In the genomic region with DNA sequence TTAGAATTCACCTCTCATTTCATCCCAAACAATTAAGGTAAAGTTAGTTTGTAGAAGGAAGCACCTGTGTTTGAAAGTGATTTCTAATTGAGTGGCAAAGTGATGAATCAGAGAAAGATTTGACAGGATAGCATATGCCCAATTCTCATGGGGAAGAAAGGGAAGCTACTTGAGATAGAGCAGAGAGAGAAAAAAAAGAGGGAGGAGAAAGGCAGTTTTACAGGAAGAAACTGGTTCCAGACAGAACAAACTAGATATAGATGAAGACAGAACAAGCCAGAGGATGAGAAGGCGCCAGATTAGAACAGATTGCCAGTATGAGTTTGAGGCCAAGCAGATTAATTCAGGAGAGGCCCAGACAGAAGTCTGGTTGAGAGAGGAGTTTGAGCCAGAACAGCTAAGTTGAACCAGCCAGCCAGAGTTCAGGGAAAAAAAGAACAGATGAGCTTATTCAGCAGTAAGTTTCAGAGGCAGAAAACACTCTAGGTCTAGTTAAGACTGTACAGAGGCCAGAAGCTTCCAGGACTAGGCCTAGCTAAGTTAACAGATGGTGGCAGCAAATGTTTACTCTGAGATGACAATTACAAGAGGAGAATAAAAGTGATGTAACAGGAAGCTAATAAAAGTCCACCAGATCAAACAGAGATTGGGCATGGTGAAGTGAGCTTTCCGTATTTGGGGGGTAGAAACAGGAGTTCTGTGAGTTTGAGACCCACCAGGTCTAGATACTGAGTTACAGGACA, we compare ENCODE assay signal across 16 mouse cellular contexts. TPM values are rescaled to one million over a fixed set of nuclear protein-coding genes. Genes with fewer than 3 reads are reported as not detected.
DNase-seq lines count a peak whose midpoint lies in the region; ATAC-seq and TF ChIP-seq lines count a peak whose summit lies in the region.
"Had no signal": no experiment of that assay in that cellular context is flagged by ENCODE, and none has a peak within 500 bp of the region (broad histone marks: within the 10 kb centered on the region; RNA-seq: fewer than 3 reads in every experiment).

No protein-coding gene starts in this region.

- no peak for DNase-seq in CH12.LX (ENCODE audit: extremely low read depth)
- DNase-seq in ovary, adult 18-20 months (ENCODE audit: low spot score) = no peak
- DNase-seq in heart, postnatal 25 days (ENCODE audit: low spot score) = no peak
- DNase-seq: cerebellum, postnatal 36 days; heart, adult 11 months; kidney, adult 18-20 months; kidney, postnatal 36 days; thymus, postnatal 4 days had no signal

- TF ChIP-seq CTCF in CH12.LX (conservative IDR thresholded peaks at IDR 0.05 in 1 of 2, IDR thresholded peaks at IDR 0.05 in 1 of 2; ENCODE audit: low read depth in 2 of 2, low read length in 2 of 2) = no peak
- TF ChIP-seq CTCF in bone marrow macrophage, adult 2 months (IDR thresholded peaks at IDR 0.05; ENCODE audit: low read depth, low read length) = no peak

- intact Hi-C loops in heart, postnatal 25 days (cut with DNase I) = no loop called here

- no peak for TF ChIP-seq EP300 in CH12.LX (IDR thresholded peaks at IDR 0.05; ENCODE audit: low read length)

- dilution Hi-C loops in CH12.LX (cut with MboI; ENCODE audit: extremely low pct_ligation_motif_present, extremely low pct_unique_long_range_greater_than_20kb, low sequenced_read_pairs) = no loop called here

- peaks cover 72% of the 10 kb centered on the region for H3K79me2 ChIP-seq in CH12.LX (replicated peaks; ENCODE audit: control insufficient read depth, extremely low read depth, insufficient read depth, poor library complexity, severe bottlenecking)

- TF ChIP-seq POLR2A in CH12.LX (IDR thresholded peaks at IDR 0.05; ENCODE audit: low read depth, low read length) = no peak
- no peak for TF ChIP-seq POLR2A in bone marrow macrophage, adult 2 months (IDR thresholded peaks at IDR 0.05; ENCODE audit: borderline replicate concordance, low read depth, low read length)

- H3K27me3 ChIP-seq in hindbrain, embryonic 12.5 days = no peaks in the 10 kb centered on the region
- no peaks in the 10 kb centered on the region for H3K27me3 ChIP-seq in hindbrain, embryonic 16.5 days (replicated peaks; ENCODE audit: control insufficient read depth, insufficient read depth, low read length)
- H3K27me3 ChIP-seq in CH12.LX (replicated peaks) = no peaks in the 10 kb centered on the region
- no peaks in the 10 kb centered on the region for H3K27me3 ChIP-seq in liver, embryonic 16.5 days (ENCODE audit: control insufficient read depth, insufficient read depth, low read depth, low read length)
- H3K27me3 ChIP-seq: hindbrain, embryonic 13.5 days had no signal

- ATAC-seq in hindbrain, embryonic 12.5 days (ENCODE audit: low FRiP score) = no peak
- no peak for ATAC-seq in hindbrain, embryonic 16.5 days
- ATAC-seq in liver, embryonic 16.5 days (ENCODE audit: low read depth) = no peak
- ATAC-seq in erythroid progenitor cell, adult 5-6 weeks (replicated peaks; ENCODE audit: low FRiP score, poor library complexity, severe bottlenecking) = no peak
- ATAC-seq: activated CD4-positive, CD25-positive, alpha-beta regulatory T cell, adult 4 months had no signal

- 94% methylated on average over 2 of the region's 2 CpGs for WGBS in hindbrain, embryonic 12.5 days
- WGBS in hindbrain, embryonic 16.5 days = 96% methylated on average over 2 of the region's 2 CpGs
- 47% methylated on average over 2 of the region's 2 CpGs for WGBS in liver, embryonic 16.5 days (ENCODE audit: insufficient replicate concordance)

- H3K4me3 ChIP-seq in hindbrain, embryonic 12.5 days = no peak overlapping the region
- no peak overlapping the region for H3K4me3 ChIP-seq in hindbrain, embryonic 16.5 days (ENCODE audit: low read length)
- peak overlapping the region in 1 of 3 experiments; percentile 60 for H3K4me3 ChIP-seq in CH12.LX (replicated peaks in 1 of 3; ENCODE audit: low read depth in 2 of 3, low read length in 2 of 3, poor library complexity in 1 of 3)
- H3K4me3 ChIP-seq in bone marrow macrophage, adult 2 months (ENCODE audit: insufficient read depth, low read length) = no peak overlapping the region
- H3K4me3 ChIP-seq in liver, embryonic 16.5 days (ENCODE audit: low read depth, low read length) = no peak overlapping the region
- H3K4me3 ChIP-seq: hindbrain, embryonic 13.5 days had no signal

- no peak overlapping the region; the same call in 1 of the 2 replicates for H3K4me2 ChIP-seq in hindbrain, embryonic 12.5 days (replicated peaks)
- H3K4me2 ChIP-seq in hindbrain, embryonic 16.5 days (ENCODE audit: low read length) = no peak overlapping the region
- peak overlapping the region; percentile 94 for H3K4me2 ChIP-seq in CH12.LX (ENCODE audit: insufficient read depth, low read depth, poor library complexity, severe bottlenecking)
- peak overlapping the region; percentile 96; the same call in 1 of the 2 replicates for H3K4me2 ChIP-seq in liver, embryonic 16.5 days (ENCODE audit: low read depth, low read length)

- H3K27ac ChIP-seq in hindbrain, embryonic 12.5 days = 0 out of 2 replicates have a peak overlapping the region, but pooled peaks have one; percentile 4
- H3K27ac ChIP-seq in hindbrain, embryonic 16.5 days (ENCODE audit: low read depth, low read length) = no peak overlapping the region
- H3K27ac ChIP-seq in CH12.LX (ENCODE audit: insufficient read depth, low read depth) = peak overlapping the region; percentile 5; the same call in 1 of the 2 replicates
- 0 out of 2 replicates have a peak overlapping the region, but pooled peaks have one; percentile 2 for H3K27ac ChIP-seq in bone marrow macrophage, adult 2 months (ENCODE audit: insufficient read depth, low read depth, low read length)
- no peak overlapping the region for H3K27ac ChIP-seq in liver, embryonic 16.5 days (ENCODE audit: low read length)
- H3K27ac ChIP-seq: hindbrain, embryonic 13.5 days; limb, embryonic 10.5 days had no signal

- no peaks in the 10 kb centered on the region for H3K9me3 ChIP-seq in hindbrain, embryonic 12.5 days (replicated peaks)
- H3K9me3 ChIP-seq in hindbrain, embryonic 16.5 days (ENCODE audit: control insufficient read depth, low read length) = no peaks in the 10 kb centered on the region
- peaks cover 9% of the 10 kb centered on the region for H3K9me3 ChIP-seq in CH12.LX (replicated peaks; ENCODE audit: low read length)
- no peaks in the 10 kb centered on the region for H3K9me3 ChIP-seq in liver, embryonic 16.5 days (replicated peaks; ENCODE audit: control insufficient read depth, low read length)
- H3K9me3 ChIP-seq: hindbrain, embryonic 13.5 days; limb, embryonic 10.5 days had no signal

- H3K4me1 ChIP-seq in hindbrain, embryonic 12.5 days = peaks cover 24% of the 10 kb centered on the region
- H3K4me1 ChIP-seq in hindbrain, embryonic 16.5 days (ENCODE audit: control insufficient read depth, insufficient read depth, low read depth, low read length) = peaks cover 13% of the 10 kb centered on the region
- H3K4me1 ChIP-seq in CH12.LX (ENCODE audit: control insufficient read depth in 1 of 2, insufficient read depth in 2 of 2) = peaks cover 10 to 52% of the 10 kb centered on the region in 2 experiments
- H3K4me1 ChIP-seq in bone marrow macrophage, adult 2 months (ENCODE audit: control insufficient read depth, insufficient read depth, low read length) = peaks cover 29% of the 10 kb centered on the region
- peaks cover 15% of the 10 kb centered on the region for H3K4me1 ChIP-seq in liver, embryonic 16.5 days (ENCODE audit: control insufficient read depth, low read depth, low read length)

- in situ Hi-C loops in CH12.LX (cut with MboI; ENCODE audit: low pct_ligation_motif_present, low pct_unique_long_range_greater_than_20kb, low sequenced_read_pairs) = no loop called here

- peaks cover 16% of the 10 kb centered on the region for H3K36me3 ChIP-seq in hindbrain, embryonic 12.5 days
- peaks cover 5% of the 10 kb centered on the region for H3K36me3 ChIP-seq in hindbrain, embryonic 16.5 days (ENCODE audit: control insufficient read depth, insufficient read depth, low read length)
- peaks cover 13 to 39% of the 10 kb centered on the region in 2 experiments for H3K36me3 ChIP-seq in CH12.LX (replicated peaks in 1 of 2; ENCODE audit: control insufficient read depth in 1 of 2, insufficient read depth in 1 of 2, low read length in 1 of 2)
- H3K36me3 ChIP-seq in liver, embryonic 16.5 days (ENCODE audit: control insufficient read depth, insufficient read depth) = peaks cover 3% of the 10 kb centered on the region; the same call in 1 of the 2 replicates

- no peak for TF ChIP-seq RAD21 in CH12.LX (IDR thresholded peaks at IDR 0.05; ENCODE audit: low read depth, low read length)

- no peak overlapping the region for H3K9ac ChIP-seq in hindbrain, embryonic 12.5 days
- H3K9ac ChIP-seq in hindbrain, embryonic 16.5 days (ENCODE audit: low read depth, low read length) = no peak overlapping the region
- H3K9ac ChIP-seq in CH12.LX (ENCODE audit: insufficient read depth, low read depth) = peak overlapping the region; percentile 58
- H3K9ac ChIP-seq in liver, embryonic 16.5 days (ENCODE audit: low read depth, low read length) = no peak overlapping the region

RNA-seq across cellular contexts. Expression of a gene that starts 2.7 kb away (rescaled TPM):
- 44.2 and 47.3 TPM in 2 replicates for polyA plus RNA-seq in hindbrain, embryonic 12.5 days (2016; fragmentation: Nextera tagmentation; extraction: Ambion mirVana)
- polyA plus RNA-seq in hindbrain, embryonic 16.5 days (2015; fragmentation: Nextera tagmentation; extraction: Ambion mirVana) = 44.0 and 48.3 TPM in 2 replicates
- total RNA-seq in CH12.LX (2012; rRNA removed) (213 and 282 TPM in 2 replicates), CH12.LX (2014; rRNA removed) (315 and 347 TPM in 2 replicates)
- 243 and 268 TPM in 2 replicates for polyA plus RNA-seq in CH12.LX (2012; ENCODE audit: insufficient read length, low read depth)
- 28.5 and 29.2 TPM in 2 replicates for polyA plus RNA-seq in bone marrow macrophage, adult 2 months (2012; ENCODE audit: insufficient read depth, insufficient read length, missing spikeins)
- polyA plus RNA-seq in liver, embryonic 16.5 days (2015; fragmentation: Nextera tagmentation; extraction: Ambion mirVana) = 101 and 110 TPM in 2 replicates
- total RNA-seq in erythroid progenitor cell, adult 5-6 weeks (2015; ENCODE audit: low replicate concordance) = 22.2 and 26.7 TPM in 2 replicates
- 6.0 and 14.0 TPM in 2 replicates for total RNA-seq in erythroid progenitor cell, adult 5-6 weeks (2017; ENCODE audit: low replicate concordance)
- total RNA-seq in heart, postnatal 25 days (2021) = 1 to 10 TPM; 5.3 to 5.5 TPM

RNA-seq across cellular contexts. Expression of a gene that starts 11.7 kb away (rescaled TPM):
- polyA plus RNA-seq in hindbrain, embryonic 12.5 days (2016; fragmentation: Nextera tagmentation; extraction: Ambion mirVana) = 108 and 127 TPM in 2 replicates
- 118 and 124 TPM in 2 replicates for polyA plus RNA-seq in hindbrain, embryonic 16.5 days (2015; fragmentation: Nextera tagmentation; extraction: Ambion mirVana)
- total RNA-seq in CH12.LX (2012; rRNA removed) (124 and 134 TPM in 2 replicates), CH12.LX (2014; rRNA removed) (151 and 181 TPM in 2 replicates)
- polyA plus RNA-seq in CH12.LX (2012; ENCODE audit: insufficient read length, low read depth) = 136 and 142 TPM in 2 replicates
- polyA plus RNA-seq in bone marrow macrophage, adult 2 months (2012; ENCODE audit: insufficient read depth, insufficient read length, missing spikeins) = 42.2 and 46.8 TPM in 2 replicates
- 61.2 and 61.4 TPM in 2 replicates for polyA plus RNA-seq in liver, embryonic 16.5 days (2015; fragmentation: Nextera tagmentation; extraction: Ambion mirVana)
- total RNA-seq in erythroid progenitor cell, adult 5-6 weeks (2015; ENCODE audit: low replicate concordance) = 63.1 and 72.5 TPM in 2 replicates
- total RNA-seq in erythroid progenitor cell, adult 5-6 weeks (2017; ENCODE audit: low replicate concordance) = 20.1 and 72.1 TPM in 2 replicates
- 10 to 100 TPM; 39.0 to 45.5 TPM for total RNA-seq in heart, postnatal 25 days (2021)

RNA-seq across cellular contexts. Expression of a gene that starts 11.8 kb away (rescaled TPM):
- polyA plus RNA-seq in hindbrain, embryonic 12.5 days (2016; fragmentation: Nextera tagmentation; extraction: Ambion mirVana) = 59.8 and 61.4 TPM in 2 replicates
- 69.3 and 70.8 TPM in 2 replicates for polyA plus RNA-seq in hindbrain, embryonic 16.5 days (2015; fragmentation: Nextera tagmentation; extraction: Ambion mirVana)
- 24.6 and 26.7 TPM in 2 replicates for total RNA-seq in CH12.LX (2012; rRNA removed)
- 19.5 TPM in 2 replicates for total RNA-seq in CH12.LX (2014; rRNA removed)
- 44.9 and 46.0 TPM in 2 replicates for polyA plus RNA-seq in CH12.LX (2012; ENCODE audit: insufficient read length, low read depth)
- polyA plus RNA-seq in bone marrow macrophage, adult 2 months (2012; ENCODE audit: insufficient read depth, insufficient read length, missing spikeins) = 30.4 and 32.3 TPM in 2 replicates
- 15.1 and 16.9 TPM in 2 replicates for polyA plus RNA-seq in liver, embryonic 16.5 days (2015; fragmentation: Nextera tagmentation; extraction: Ambion mirVana)
- 2.1 and 2.2 TPM in 2 replicates for total RNA-seq in erythroid progenitor cell, adult 5-6 weeks (2015; ENCODE audit: low replicate concordance)
- 0.61 TPM in 1 of 2 replicates, not detected in the other for total RNA-seq in erythroid progenitor cell, adult 5-6 weeks (2017; ENCODE audit: low replicate concordance)
- 10 to 100 TPM; 39.1 to 41.9 TPM for total RNA-seq in heart, postnatal 25 days (2021)

RNA-seq across cellular contexts. Expression of a gene that starts 35.9 kb away (rescaled TPM):
- polyA plus RNA-seq in hindbrain, embryonic 12.5 days (2016; fragmentation: Nextera tagmentation; extraction: Ambion mirVana) = 166 and 176 TPM in 2 replicates
- 189 and 196 TPM in 2 replicates for polyA plus RNA-seq in hindbrain, embryonic 16.5 days (2015; fragmentation: Nextera tagmentation; extraction: Ambion mirVana)
- total RNA-seq in CH12.LX (2012; rRNA removed) = 103 and 119 TPM in 2 replicates
- 93.5 and 102 TPM in 2 replicates for total RNA-seq in CH12.LX (2014; rRNA removed)
- 144 and 151 TPM in 2 replicates for polyA plus RNA-seq in CH12.LX (2012; ENCODE audit: insufficient read length, low read depth)
- polyA plus RNA-seq in bone marrow macrophage, adult 2 months (2012; ENCODE audit: insufficient read depth, insufficient read length, missing spikeins) = 26.1 and 27.0 TPM in 2 replicates
- 62.5 and 63.6 TPM in 2 replicates for polyA plus RNA-seq in liver, embryonic 16.5 days (2015; fragmentation: Nextera tagmentation; extraction: Ambion mirVana)
- total RNA-seq in erythroid progenitor cell, adult 5-6 weeks (2015; ENCODE audit: low replicate concordance) = 8.6 and 9.6 TPM in 2 replicates
- 4.0 and 8.1 TPM in 2 replicates for total RNA-seq in erythroid progenitor cell, adult 5-6 weeks (2017; ENCODE audit: low replicate concordance)
- total RNA-seq in heart, postnatal 25 days (2021) = 100 to 1,000 TPM; 152 to 154 TPM

RNA-seq across cellular contexts. Expression of a gene that starts 35.9 kb away (rescaled TPM):
- polyA plus RNA-seq in hindbrain, embryonic 12.5 days (2016; fragmentation: Nextera tagmentation; extraction: Ambion mirVana) = 75.2 and 81.1 TPM in 2 replicates
- polyA plus RNA-seq in hindbrain, embryonic 16.5 days (2015; fragmentation: Nextera tagmentation; extraction: Ambion mirVana) = 87.9 and 95.5 TPM in 2 replicates
- 80.4 and 93.6 TPM in 2 replicates for total RNA-seq in CH12.LX (2012; rRNA removed)
- 109 and 118 TPM in 2 replicates for total RNA-seq in CH12.LX (2014; rRNA removed)
- 67.3 and 75.5 TPM in 2 replicates for polyA plus RNA-seq in CH12.LX (2012; ENCODE audit: insufficient read length, low read depth)
- 21.9 TPM in 2 replicates for polyA plus RNA-seq in bone marrow macrophage, adult 2 months (2012; ENCODE audit: insufficient read depth, insufficient read length, missing spikeins)
- polyA plus RNA-seq in liver, embryonic 16.5 days (2015; fragmentation: Nextera tagmentation; extraction: Ambion mirVana) = 17.0 and 17.2 TPM in 2 replicates
- total RNA-seq in erythroid progenitor cell, adult 5-6 weeks (2015; ENCODE audit: low replicate concordance) = 2.5 TPM in 1 of 2 replicates, not detected in the other
- 7.7 and 10.1 TPM in 2 replicates for total RNA-seq in erythroid progenitor cell, adult 5-6 weeks (2017; ENCODE audit: low replicate concordance)
- 10 to 100 TPM; 10.5 to 10.8 TPM for total RNA-seq in heart, postnatal 25 days (2021)

Comparison
In these comparisons a context has a peak if more than half of its experiments do, and no peak if none do; other contexts are left out.
1. H3K27ac ChIP-seq: peak in hindbrain, embryonic 12.5 days (single experiment), CH12.LX (single experiment) and bone marrow macrophage, adult 2 months (single experiment); none in hindbrain, embryonic 16.5 days (single experiment) and liver, embryonic 16.5 days (single experiment).
2. H3K4me2 ChIP-seq: peak in CH12.LX (single experiment) and liver, embryonic 16.5 days (single experiment); none in hindbrain, embryonic 12.5 days (single experiment) and hindbrain, embryonic 16.5 days (single experiment).